Mouse (Mus musculus): ENCODE data around the gene Nrf1. TPM values are rescaled to one million over a fixed set of nuclear protein-coding genes. Genes with fewer than 3 reads are reported as not detected.

The Nrf1 gene
- total RNA-seq, 2 experiments from 2014 or later: 18.7 to 21.0 TPM

- DNase-seq (ENCODE audit: low spot score in 2 of 2): no peak
- intact Hi-C loops (cut with DNase I): no loop called here
These were observed 17.6 kb downstream of the Nrf1 start for GRCm38 (mm10) chr6:30065369-30065768.

GRCm38 (mm10) chr6:30066746-30067145 is 19.0 kb downstream of the Nrf1 start:
- intact Hi-C loops (cut with DNase I): no loop called here
- DNase-seq (ENCODE audit: low spot score in 2 of 2): no peak

DNA sequence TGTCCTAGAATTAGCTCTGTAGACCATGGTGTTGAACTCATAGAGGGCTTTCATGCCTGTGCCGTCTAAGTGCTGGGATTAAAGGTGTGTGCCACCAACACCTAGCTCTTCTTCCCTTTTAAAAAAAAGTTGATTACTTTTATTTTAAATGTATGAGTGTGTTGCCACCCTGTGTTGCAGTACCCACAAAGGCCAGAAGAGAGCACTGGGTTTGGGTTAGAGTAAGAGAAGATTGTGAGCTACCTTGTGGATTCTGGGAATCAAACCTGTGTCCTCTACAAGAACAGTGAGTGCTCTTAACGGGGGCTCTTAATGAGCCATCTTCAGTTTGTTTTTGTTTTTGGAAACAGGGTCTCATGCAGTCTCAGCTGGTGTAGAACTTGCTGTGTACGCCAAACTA is 24.7 kb downstream of the Nrf1 start:
- no peak for DNase-seq (ENCODE audit: low spot score in 2 of 2)
- intact Hi-C loops (cut with DNase I): no loop called here

- intact Hi-C loops (cut with DNase I): no loop called here
- DNase-seq (ENCODE audit: low spot score in 2 of 2): no peak
These were observed 31.2 kb downstream of the Nrf1 start for GRCm38 (mm10) chr6:30078938-30079529.

GRCm38 (mm10) chr6:30081339-30081738 is 33.6 kb downstream of the Nrf1 start:
- peak; percentile 61 to 67 for DNase-seq (ENCODE audit: low spot score in 2 of 2)
- intact Hi-C loops (cut with DNase I): loop anchor here (10.0 kb wide), 1 partner anchor 167 kb away; the partner anchor contains the start of gene Strip2

- no peak for DNase-seq (ENCODE audit: low spot score in 2 of 2)
- intact Hi-C loops (cut with DNase I): loop anchor here (10.0 kb wide), 1 partner anchor 169 kb away; the partner anchor contains the start of gene Strip2
These were observed 35.5 kb downstream of the Nrf1 start for GRCm38 (mm10) chr6:30083307-30083706.

GRCm38 (mm10) chr6:30085351-30085750 is 37.6 kb downstream of the Nrf1 start:
- DNase-seq (ENCODE audit: low spot score in 2 of 2): no peak
- intact Hi-C loops (cut with DNase I): loop anchor here (10.0 kb wide), 1 partner anchor 171 kb away; the partner anchor contains the start of gene Strip2

GRCm38 (mm10) chr6:30091221-30091620 is 43.4 kb downstream of the Nrf1 start:
- DNase-seq (ENCODE audit: low spot score in 2 of 2): peak in 1 of 2 experiments; percentile 41

GRCm38 (mm10) chr6:30092816-30093215 is 45.0 kb downstream of the Nrf1 start:
- intact Hi-C loops (cut with DNase I): no loop called here
- no peak for DNase-seq (ENCODE audit: low spot score in 2 of 2)

More at GRCm38 (mm10) chr6:30091221-30091620, 43.4 kb downstream of the Nrf1 start:
- intact Hi-C loops (cut with DNase I): loop anchor here (2.0 kb wide), 1 partner anchor 114 kb away; no protein-coding TSS in a partner anchor

- intact Hi-C loops (cut with DNase I): loop anchor here (5.0 kb wide), 1 partner anchor 255 kb away; no protein-coding TSS in a partner anchor
- DNase-seq (ENCODE audit: low spot score in 2 of 2): no peak
These were observed 54.1 kb downstream of the Nrf1 start for GRCm38 (mm10) chr6:30101773-30102415.

- intact Hi-C loops (cut with DNase I): no loop called here
These were observed 58.3 kb downstream of the Nrf1 start for GRCm38 (mm10) chr6:30106091-30106490.

DNA sequence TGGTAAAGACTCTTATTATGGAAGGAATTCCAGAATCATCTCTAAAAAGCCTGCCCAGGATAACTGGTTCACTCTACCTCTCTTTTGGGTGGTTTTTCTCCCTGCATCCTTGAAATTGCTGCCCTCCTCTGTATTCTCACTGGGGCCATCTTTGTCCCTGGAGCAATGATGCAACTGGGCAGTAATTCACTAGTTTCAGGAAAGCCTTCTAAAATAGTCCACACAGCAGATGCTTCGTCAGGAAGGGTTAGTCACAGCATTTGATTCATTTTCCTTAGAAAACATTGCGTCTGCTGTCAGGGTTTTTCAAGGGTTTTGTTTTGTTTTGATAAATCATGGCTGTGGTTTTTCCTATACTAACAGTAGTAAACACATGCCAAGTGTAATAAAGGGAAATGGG is 59.7 kb downstream of the Nrf1 start:
- no peak for DNase-seq (ENCODE audit: low spot score in 2 of 2)
- intact Hi-C loops (cut with DNase I): no loop called here

More at GRCm38 (mm10) chr6:30106091-30106490, 58.3 kb downstream of the Nrf1 start:
- DNase-seq (ENCODE audit: low spot score in 2 of 2): no peak

DNA sequence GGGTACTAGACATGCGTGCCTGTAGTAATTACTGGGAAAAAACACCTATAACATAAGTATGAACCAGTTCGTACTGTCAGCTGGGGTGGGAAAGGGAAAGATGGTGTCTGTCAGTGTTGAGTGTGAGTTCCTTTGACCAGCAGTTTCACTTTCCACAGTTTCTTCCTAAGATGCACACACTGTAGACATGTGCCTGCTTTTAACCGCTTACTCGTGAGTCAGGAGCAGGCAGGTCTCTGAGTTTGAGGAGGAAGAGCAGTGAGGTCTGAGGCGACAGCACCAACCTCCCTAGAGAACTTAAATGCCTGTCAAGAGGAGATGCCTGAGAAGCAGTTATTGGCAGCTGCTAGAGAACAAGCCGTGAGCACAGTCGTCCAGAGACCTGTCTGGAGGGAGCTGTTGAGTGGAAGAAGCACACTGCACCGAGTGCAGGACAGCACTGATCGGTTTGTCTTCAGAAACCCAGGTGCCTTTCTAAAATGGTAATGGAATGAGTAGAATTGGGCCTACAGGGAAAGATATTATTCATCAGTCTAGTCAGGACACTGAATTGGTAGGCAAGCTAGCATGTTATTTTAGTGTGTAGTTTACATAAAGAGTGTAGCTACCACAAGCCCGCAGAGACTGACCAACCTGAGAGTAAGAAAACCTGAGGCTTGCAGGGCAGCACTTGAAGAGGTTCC is 62.2 kb downstream of the Nrf1 start:
- intact Hi-C loops (cut with DNase I): no loop called here
- no peak for DNase-seq (ENCODE audit: low spot score in 2 of 2)

DNA sequence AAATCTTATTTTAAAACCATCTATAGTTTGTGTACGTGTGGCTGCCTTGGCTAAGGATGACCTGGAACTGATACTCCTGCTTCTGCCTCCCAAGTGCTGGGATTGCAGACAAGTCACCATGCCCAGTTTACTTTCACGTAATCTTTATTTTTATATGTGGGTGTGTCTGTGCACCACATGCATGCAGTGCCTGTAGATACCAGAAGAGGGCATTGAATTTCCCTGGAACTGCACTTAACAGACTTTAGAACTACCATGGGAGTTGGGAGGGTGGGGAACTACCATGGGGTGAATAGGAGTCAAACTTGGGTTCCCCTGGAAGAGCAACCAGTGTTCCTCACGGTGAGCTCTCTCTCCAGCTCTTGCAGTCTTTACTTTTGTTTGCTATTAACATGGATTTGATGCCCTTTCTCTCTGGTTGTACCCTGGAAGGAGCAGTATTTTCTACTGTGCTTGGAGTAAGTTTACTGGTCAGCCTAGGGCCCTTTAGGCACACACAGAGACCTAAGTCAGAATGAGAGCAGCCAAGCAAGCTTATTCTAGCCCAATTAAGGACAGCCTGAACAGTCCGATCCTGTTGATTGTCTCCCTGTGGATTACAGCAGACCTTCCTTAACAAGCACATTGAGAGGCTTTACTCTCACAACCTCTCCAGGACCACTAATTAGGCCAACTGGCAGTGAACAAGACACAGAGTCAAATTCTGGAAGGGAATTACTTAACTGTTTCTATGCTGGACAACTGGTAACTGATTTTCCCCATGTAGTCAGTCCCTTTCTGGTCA is 64.8 kb downstream of the Nrf1 start:
- DNase-seq (ENCODE audit: low spot score in 2 of 2): peak in 1 of 2 experiments; percentile 15
- intact Hi-C loops (cut with DNase I): no loop called here

DNA sequence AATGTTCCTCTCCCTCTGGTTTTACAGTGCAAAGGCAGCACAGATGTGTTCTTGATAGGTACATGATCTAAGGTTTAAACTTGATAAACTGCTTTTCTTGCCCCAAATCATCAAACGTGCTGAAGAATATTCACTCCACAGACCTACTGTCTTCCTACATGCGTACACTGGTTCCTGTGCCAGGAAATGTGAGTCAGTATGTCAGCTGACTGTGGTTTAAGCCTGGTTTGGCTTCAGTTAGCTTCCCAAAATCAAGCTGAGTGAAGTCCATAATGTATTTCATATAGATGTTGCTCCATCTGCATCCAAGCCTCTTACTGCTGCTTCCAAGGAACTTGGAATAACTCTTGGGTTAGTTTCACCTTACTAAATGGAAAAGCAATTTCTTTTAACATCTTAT is 66.3 kb downstream of the Nrf1 start:
- intact Hi-C loops (cut with DNase I): no loop called here
- peak in 1 of 2 experiments; percentile 26 for DNase-seq (ENCODE audit: low spot score in 2 of 2)

GRCm38 (mm10) chr6:30121152-30121551 is 73.4 kb downstream of the Nrf1 start:
- DNase-seq (ENCODE audit: low spot score in 2 of 2): no peak
- intact Hi-C loops (cut with DNase I): no loop called here

- DNase-seq (ENCODE audit: low spot score in 2 of 2): no peak
- intact Hi-C loops (cut with DNase I): no loop called here
These were observed 73.8 kb downstream of the Nrf1 start for GRCm38 (mm10) chr6:30121600-30121999.

DNA sequence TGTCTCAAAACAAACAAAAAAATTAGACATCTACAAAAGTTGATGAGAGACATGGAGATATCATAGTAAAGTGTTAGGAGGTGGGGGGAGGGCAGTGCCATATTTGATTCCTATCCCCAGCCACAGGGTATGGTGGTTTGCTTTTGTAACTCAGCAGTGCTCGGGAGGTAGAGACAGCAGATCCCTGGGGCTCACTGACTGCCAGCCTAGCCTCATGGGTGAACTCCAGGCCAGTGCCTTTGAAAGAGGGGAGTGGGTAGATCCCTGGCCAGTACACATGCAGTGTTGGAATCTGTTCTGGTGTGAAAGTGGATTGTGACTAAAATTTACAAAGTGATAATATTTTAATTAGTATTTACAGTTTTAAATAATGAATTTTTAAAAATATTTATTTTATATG is 75.6 kb downstream of the Nrf1 start:
- no peak for DNase-seq (ENCODE audit: low spot score in 2 of 2)
- intact Hi-C loops (cut with DNase I): no loop called here

DNA sequence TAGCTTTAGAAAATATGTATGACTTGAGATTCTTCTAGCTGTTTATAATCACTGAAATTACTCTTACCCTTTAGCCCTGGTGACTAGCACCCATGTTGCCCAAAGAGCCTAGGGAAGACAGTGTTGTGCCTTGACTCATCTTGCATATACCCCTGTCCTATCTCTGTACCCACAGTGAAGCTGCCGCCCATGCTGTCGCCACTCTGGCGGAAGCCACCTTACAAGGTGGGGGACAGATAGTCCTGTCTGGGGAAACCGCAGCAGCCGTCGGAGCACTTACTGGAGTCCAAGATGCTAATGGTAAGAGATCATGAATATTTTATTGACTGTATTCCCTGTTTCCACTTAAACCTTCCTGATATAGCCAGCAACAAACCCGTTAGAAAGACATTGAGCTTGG is 78.3 kb downstream of the Nrf1 start:
- DNase-seq (ENCODE audit: low spot score in 2 of 2): no peak
- intact Hi-C loops (cut with DNase I): no loop called here

DNA sequence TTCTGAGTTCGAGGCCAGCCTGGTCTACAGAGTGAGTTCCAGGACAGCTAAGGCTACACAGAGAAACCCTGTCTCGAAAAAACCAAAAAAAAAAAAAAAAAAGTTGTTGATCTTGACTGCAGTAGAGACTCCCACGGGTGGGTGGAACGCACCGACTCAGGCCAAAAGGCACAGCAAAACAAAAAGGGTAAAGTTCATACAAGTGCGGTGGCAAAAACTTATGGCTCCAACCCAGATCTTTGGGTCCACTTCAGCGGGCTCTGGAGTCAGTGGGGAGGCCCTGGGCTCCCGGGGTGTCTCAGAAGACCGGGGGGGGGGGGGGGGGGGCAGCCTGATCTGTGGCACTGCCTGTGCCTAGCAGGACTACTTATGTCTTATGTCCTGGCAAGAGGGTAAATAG is 79.0 kb downstream of the Nrf1 start:
- intact Hi-C loops (cut with DNase I): no loop called here
- no peak for DNase-seq (ENCODE audit: low spot score in 2 of 2)
